Mouse (Mus musculus): Measurements from ENCODE around the gene Dtx1. TPM values are rescaled to one million over a fixed set of nuclear protein-coding genes. Genes with fewer than 3 reads are reported as not detected.

Gene Dtx1
- polyA plus RNA-seq, 1 experiment: 6.1 TPM

DNA sequence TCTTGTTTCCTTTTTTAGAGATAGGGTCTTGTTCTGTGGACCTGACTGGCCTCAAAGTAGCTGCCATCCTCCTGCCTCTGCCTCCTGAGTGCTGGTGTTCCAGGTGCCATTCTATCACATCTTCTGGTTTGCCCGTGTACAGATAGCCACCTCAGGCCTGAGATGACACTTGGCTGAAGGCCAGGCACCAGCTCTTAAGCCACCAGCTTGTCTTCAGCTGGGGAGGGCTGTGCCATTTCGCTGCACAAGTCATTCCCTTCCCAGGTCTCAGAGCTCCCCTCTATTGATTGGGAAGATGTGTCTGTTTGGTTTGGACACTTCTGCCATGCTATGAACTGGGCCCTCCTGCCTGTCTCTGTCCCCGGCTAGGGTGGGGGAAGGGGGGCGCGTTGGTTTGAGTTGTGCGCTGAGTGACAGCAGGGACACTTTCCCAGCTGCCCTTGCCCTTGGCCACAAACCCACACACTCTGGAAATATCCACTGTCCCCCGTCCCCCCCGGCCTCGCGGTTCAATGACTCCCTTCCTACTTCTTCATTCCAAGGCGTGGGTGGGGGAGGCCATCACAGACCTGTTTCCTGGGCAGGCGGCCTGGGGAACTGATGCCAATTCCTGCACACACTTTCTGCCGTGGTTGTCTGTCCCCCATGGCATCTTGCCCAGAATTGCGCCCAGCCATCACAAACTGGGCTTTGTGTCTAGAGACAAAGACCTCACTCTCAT lies 68.2 kb downstream of the Dtx1 start:
- peak; percentile 57 for DNase-seq (ENCODE audit: low read depth)

- no peak for DNase-seq (ENCODE audit: low read depth)
Observed at GRCm38 (mm10) chr5:120640094-120640493, 71.6 kb downstream of the Dtx1 start.

DNA sequence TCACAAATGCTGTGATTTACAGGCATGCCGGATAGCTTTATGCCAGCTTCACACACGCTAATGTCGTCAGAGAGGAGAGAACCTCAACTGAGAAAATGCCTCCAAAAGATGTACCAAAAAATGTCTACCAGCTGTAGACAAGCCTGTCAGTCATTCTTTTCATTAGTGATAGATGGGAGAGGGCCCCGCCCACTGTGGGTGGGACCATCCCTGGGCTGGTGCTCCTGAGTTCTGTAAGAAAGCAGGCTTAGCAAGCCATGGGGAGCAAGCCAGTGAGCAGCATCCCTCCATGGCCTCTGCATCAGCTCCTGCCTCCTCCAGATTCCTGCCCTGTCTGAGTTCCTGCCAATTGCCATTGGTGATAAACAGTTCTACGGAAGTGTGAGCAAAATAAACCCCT lies 76.1 kb downstream of the Dtx1 start:
- DNase-seq (ENCODE audit: low read depth): no peak

DNA sequence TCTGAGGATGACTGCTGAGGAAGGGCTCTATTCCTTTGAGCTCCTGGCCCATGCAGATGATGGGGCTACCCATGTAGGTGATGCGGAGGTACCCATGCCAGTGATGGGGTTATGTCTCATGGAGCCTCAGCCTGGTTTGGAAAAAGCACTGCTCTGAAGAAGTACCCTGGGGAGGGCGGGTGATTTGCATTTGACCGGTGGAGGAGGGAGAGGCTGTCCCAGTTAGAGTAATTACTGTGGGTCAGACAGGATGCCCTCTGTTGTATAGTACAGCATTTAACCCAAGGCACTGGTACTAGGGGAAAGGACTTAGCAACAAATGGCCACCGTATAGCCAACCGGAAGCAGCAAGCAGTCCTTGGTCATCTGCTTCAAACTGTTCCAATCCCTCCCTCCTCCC lies 76.9 kb downstream of the Dtx1 start:
- DNase-seq (ENCODE audit: low read depth): no peak

DNA sequence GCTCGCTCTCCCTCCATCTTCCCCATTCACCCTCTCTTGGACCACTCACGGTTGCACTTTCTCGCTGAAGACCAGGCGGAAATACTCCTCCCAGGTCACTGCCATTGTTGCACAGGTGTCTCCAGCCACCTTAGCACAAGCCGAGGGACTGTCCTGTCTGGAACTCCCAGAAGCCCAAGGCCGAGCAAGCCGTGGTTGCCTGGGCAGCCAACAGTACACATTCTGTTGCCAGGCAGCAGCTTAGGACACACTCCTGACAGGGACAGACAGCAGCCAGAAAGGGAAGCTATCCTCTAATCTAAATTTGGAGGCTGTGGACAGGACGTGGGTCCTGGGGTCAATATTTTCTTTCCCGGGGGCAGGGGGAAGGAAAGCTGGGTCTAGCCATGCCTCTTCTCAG lies 77.6 kb downstream of the Dtx1 start, which contains the start of gene Cfap73:
Gene Cfap73 (minus strand): TSS at position 105 of the 400 bp plus-strand sequence.
- DNase-seq (ENCODE audit: low read depth): no peak

- DNase-seq (ENCODE audit: low read depth): no peak
Observed at GRCm38 (mm10) chr5:120631892-120632291, 79.8 kb downstream of the Dtx1 start.

- DNase-seq (ENCODE audit: low read depth): no peak
Observed at GRCm38 (mm10) chr5:120631128-120631527, 80.6 kb downstream of the Dtx1 start.

Other genes starting within 250 kb of the Dtx1 start
- gene Sdsl, start 239.1 kb downstream of the Dtx1 start, polyA plus RNA-seq (2012; rRNA removed): 6.5 and 13.1 TPM in 2 replicates
- gene Sds, start 235.4 kb downstream of the Dtx1 start, polyA plus RNA-seq (2012; rRNA removed): 0.58 TPM in 1 of 2 replicates, not detected in the other
- 49.8 and 54.5 TPM in 2 replicates for gene Plbd2, start 208.3 kb downstream of the Dtx1 start, polyA plus RNA-seq (2012; rRNA removed)
- 24.0 and 30.7 TPM in 2 replicates for gene Slc8b1, start 200.8 kb downstream of the Dtx1 start, polyA plus RNA-seq (2012; rRNA removed)
- 68.0 and 79.0 TPM in 2 replicates for gene Tpcn1, start 123.3 kb downstream of the Dtx1 start, polyA plus RNA-seq (2012; rRNA removed)
- gene Iqcd, start 122.9 kb downstream of the Dtx1 start, polyA plus RNA-seq (2012; rRNA removed): 2.3 and 3.1 TPM in 2 replicates
- gene Rita1, start 99.3 kb downstream of the Dtx1 start, polyA plus RNA-seq (2012; rRNA removed): 15.6 and 17.8 TPM in 2 replicates
- 34.2 and 37.0 TPM in 2 replicates for gene Ddx54, start 99.2 kb downstream of the Dtx1 start, polyA plus RNA-seq (2012; rRNA removed)
- gene Cfap73, start 77.7 kb downstream of the Dtx1 start, polyA plus RNA-seq (2012; rRNA removed): 0.24 and 0.65 TPM in 2 replicates
- 0.57 and 0.95 TPM in 2 replicates for gene Rasal1, start 63.1 kb downstream of the Dtx1 start, polyA plus RNA-seq (2012; rRNA removed)
- 3.4 and 5.4 TPM in 2 replicates for gene Oas2, start 37.9 kb upstream of the Dtx1 start, polyA plus RNA-seq (2012; rRNA removed)
- gene Oas3, start 65.7 kb upstream of the Dtx1 start, polyA plus RNA-seq (2012; rRNA removed): 0.58 and 0.72 TPM in 2 replicates
- gene Oas1e, start 83.6 kb upstream of the Dtx1 start, polyA plus RNA-seq (2012; rRNA removed): not detected in 2 replicates
- gene Oas1c, start 100.6 kb upstream of the Dtx1 start, polyA plus RNA-seq (2012; rRNA removed): 2.7 and 4.1 TPM in 2 replicates
- gene Oas1f, start 135.4 kb upstream of the Dtx1 start, polyA plus RNA-seq (2012; rRNA removed): 0.08 TPM in 1 of 2 replicates, not detected in the other
- not detected in 2 replicates for gene Oas1h, start 149.5 kb upstream of the Dtx1 start, polyA plus RNA-seq (2012; rRNA removed)
- gene Oas1g, start 175.7 kb upstream of the Dtx1 start, polyA plus RNA-seq (2012; rRNA removed): 1.4 and 3.0 TPM in 2 replicates
- gene Oas1a, start 195.6 kb upstream of the Dtx1 start, polyA plus RNA-seq (2012; rRNA removed): 4.3 and 5.6 TPM in 2 replicates
- not detected in 2 replicates for gene Oas1d, start 202.6 kb upstream of the Dtx1 start, polyA plus RNA-seq (2012; rRNA removed)